Mouse (Mus musculus) myocyte (in vitro differentiated cells): Measurements from ENCODE around the gene Cpz.

Source experiments
- E2F4 ChIP-seq: IDR thresholded peaks from one replicate; pipeline ENCODE4 v1.6.1; 2011; ENCODE audit warnings: mild to moderate bottlenecking, control low read depth, moderate library complexity; ENCODE audit not compliant: insufficient read depth
- MAX ChIP-seq: IDR thresholded peaks from one replicate; pipeline ENCODE4 v1.6.1; 2011; ENCODE audit warnings: low read depth, mild to moderate bottlenecking, control low read depth
- MYOD1 ChIP-seq, 3 experiments: IDR thresholded peaks; one replicate each; pipeline ENCODE4 v1.6.1; 2011; ENCODE audit warnings: control low read depth in 2 of 3, low read depth in 2 of 3, mild to moderate bottlenecking in 2 of 3, moderate library complexity in 1 of 3; ENCODE audit not compliant: insufficient read length in 2 of 3, control insufficient read depth in 1 of 3
- MYOG ChIP-seq, 3 experiments: IDR thresholded peaks; one replicate each; pipeline ENCODE4 v1.6.1; 2011; ENCODE audit warnings: control low read depth in 2 of 3, low read depth in 2 of 3, mild to moderate bottlenecking in 2 of 3; ENCODE audit not compliant: insufficient read length in 2 of 3, control insufficient read depth in 1 of 3, insufficient read depth in 1 of 3
- POLR2A ChIP-seq: IDR thresholded peaks from one replicate; pipeline ENCODE4 v1.6.1; 2011; ENCODE audit warnings: low read depth, mild to moderate bottlenecking, control low read depth, moderate library complexity; ENCODE audit not compliant: insufficient read length
- POLR2AphosphoS2 ChIP-seq: IDR thresholded peaks from one replicate; pipeline ENCODE4 v1.6.1; 2011; ENCODE audit warnings: low read depth, control low read depth; ENCODE audit not compliant: insufficient read length
- REST ChIP-seq: IDR thresholded peaks from one replicate; pipeline ENCODE4 v1.6.1; 2011; ENCODE audit warnings: mild to moderate bottlenecking, control low read depth, moderate library complexity; ENCODE audit not compliant: insufficient read depth, insufficient read length
- TCF12 ChIP-seq: IDR thresholded peaks from one replicate; pipeline ENCODE4 v1.6.1; 2011; ENCODE audit warnings: mild to moderate bottlenecking, control low read depth; ENCODE audit not compliant: poor library complexity, insufficient read depth, severe bottlenecking
- TCF3 ChIP-seq: IDR thresholded peaks from one replicate; pipeline ENCODE4 v1.6.1; 2011; ENCODE audit warnings: low read depth, control low read depth; ENCODE audit not compliant: insufficient read length
- USF1 ChIP-seq: IDR thresholded peaks from one replicate; pipeline ENCODE4 v1.6.1; 2011; ENCODE audit warnings: low read depth, mild to moderate bottlenecking, control low read depth, moderate library complexity

DNA sequence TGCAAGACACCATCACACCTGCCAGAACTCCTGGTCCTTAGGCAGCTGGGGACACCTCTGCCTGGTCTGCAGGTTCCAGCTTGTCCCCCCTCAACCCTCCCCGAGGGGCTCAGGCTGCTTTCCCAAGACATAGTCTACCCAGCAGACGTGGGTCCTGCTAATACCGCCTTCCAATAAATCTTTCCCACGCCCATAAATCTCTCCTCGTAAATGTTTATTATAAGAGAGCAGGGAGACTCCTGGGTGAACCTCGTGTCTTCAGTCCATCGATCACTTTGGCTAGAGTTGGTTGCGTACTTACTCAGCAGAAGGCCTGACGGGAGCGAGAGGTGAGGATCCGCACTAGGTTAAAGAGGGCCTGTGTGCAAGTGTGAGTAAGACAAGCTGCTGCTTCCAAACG lies 31.7 kb downstream of the Cpz start:
- no peak for TF ChIP-seq E2F4
- TF ChIP-seq MAX = no peak
- no peak for TF ChIP-seq USF1
- TF ChIP-seq POLR2AphosphoS2 = no peak
- TF ChIP-seq TCF3 = no peak
- TF ChIP-seq POLR2A = no peak
- TF ChIP-seq REST = no peak
- TF ChIP-seq MYOG (IDR thresholded peaks at IDR 0.05; ENCODE audit: control insufficient read depth in 1 of 3, insufficient read depth in 1 of 3, insufficient read length in 2 of 3, low read depth in 2 of 3) = no peak
- no peak for TF ChIP-seq TCF12
- TF ChIP-seq MYOD1 (IDR thresholded peaks at IDR 0.05; ENCODE audit: control insufficient read depth in 1 of 3, insufficient read length in 2 of 3, low read depth in 2 of 3) = no peak
